Mouse (Mus musculus) midbrain, embryonic 12.5 days (tissue): ENCODE measurements at regions not wholly inside any gene's neighbourhood (a gene's known extent, or its start where the extent isn't known, plus 50 kb on each side); places are given as distances from the start of the nearest gene placed in this dataset.

ENCODE experiments used
- ATAC-seq: fragments of 200-750 bp; cut with Nextera tagmentation; 2 replicates; pipeline ENCODE4 v1.8.0; 2017; ENCODE audit warnings: low read depth, moderate TSS enrichment, moderate library complexity; ENCODE audit not compliant: low FRiP score
- H3K27ac ChIP-seq: fragments of 300-500 bp; sonication (generic); replicated peaks from 2 replicates; pipeline ENCODE4 v1.5.1; 2016; ENCODE audit warnings: mild to moderate bottlenecking
- H3K27me3 ChIP-seq: fragments of 300-500 bp; sonication (generic); 2 replicates; pipeline ENCODE4 v1.6.1; 2016; ENCODE audit warnings: mild to moderate bottlenecking
- H3K36me3 ChIP-seq: fragments of 300-500 bp; sonication (generic); 2 replicates; pipeline ENCODE4 v1.6.1; 2016
- H3K4me1 ChIP-seq: fragments of 300-500 bp; sonication (generic); 2 replicates; pipeline ENCODE4 v1.6.1; 2016
- H3K4me2 ChIP-seq: fragments of 300-500 bp; sonication (generic); replicated peaks from 2 replicates; pipeline ENCODE4 v1.6.1; 2016; ENCODE audit warnings: mild to moderate bottlenecking, moderate library complexity
- H3K4me3 ChIP-seq: fragments of 300-500 bp; sonication (generic); 2 replicates; pipeline ENCODE4 v1.5.1; 2016; ENCODE audit warnings: mild to moderate bottlenecking
- H3K9ac ChIP-seq: fragments of 300-500 bp; sonication (generic); replicated peaks from 2 replicates; pipeline ENCODE4 v1.6.1; 2016; ENCODE audit warnings: mild to moderate bottlenecking, moderate library complexity
- H3K9me3 ChIP-seq: fragments of 300-500 bp; sonication (generic); 2 replicates; pipeline ENCODE4 v1.6.1; 2016; ENCODE audit warnings: mild to moderate bottlenecking
- WGBS: fragments of 180-500 bp; shearing (Covaris S2); methylation state at CpG from one replicate; pipeline ENCODE4 v1.1.7; 2016; 5-methylcytosine and 5-hydroxymethylcytosine counted together

- H3K9ac ChIP-seq = no peak overlapping the region
- H3K4me3 ChIP-seq = no peak overlapping the region
- 94% methylated on average over 8 of the region's 8 CpGs for WGBS
- no peak overlapping the region for H3K4me2 ChIP-seq
- no peaks in the 10 kb centered on the region for H3K27me3 ChIP-seq
- H3K36me3 ChIP-seq = no peaks in the 10 kb centered on the region
- no peaks in the 10 kb centered on the region for H3K9me3 ChIP-seq
- no peak for ATAC-seq
- no peak overlapping the region for H3K27ac ChIP-seq
- H3K4me1 ChIP-seq = peaks cover 48% of the 10 kb centered on the region
Measured at GRCm38 (mm10) chr1:41887556-41887955, 808.0 kb upstream of the Pou3f3 start.

- ATAC-seq = peak; percentile 68
- WGBS = 14% methylated on average over 2 of the region's 2 CpGs
- Histone ChIP-seq H3K9ac (no peak overlapping the region), H3K4me3 (no peak overlapping the region), H3K4me1 (peaks cover 49% of the 10 kb centered on the region), H3K4me2 (no peak overlapping the region), H3K27ac (0 out of 2 replicates have a peak overlapping the region, but pooled peaks have one; percentile 30), H3K9me3 (no peaks in the 10 kb centered on the region), H3K36me3 (no peaks in the 10 kb centered on the region), H3K27me3 (no peaks in the 10 kb centered on the region)
Measured at GRCm38 (mm10) chr1:41888213-41888612, 807.4 kb upstream of the Pou3f3 start.

- H3K9me3 ChIP-seq = no peaks in the 10 kb centered on the region
- H3K27ac ChIP-seq = no peak overlapping the region
- no peak overlapping the region for H3K4me2 ChIP-seq
- H3K36me3 ChIP-seq = no peaks in the 10 kb centered on the region
- no peak overlapping the region for H3K9ac ChIP-seq
- H3K4me1 ChIP-seq = peaks cover 49% of the 10 kb centered on the region
- WGBS = 68% methylated on average over 5 of the region's 5 CpGs
- ATAC-seq = no peak
- no peak overlapping the region for H3K4me3 ChIP-seq
- no peaks in the 10 kb centered on the region for H3K27me3 ChIP-seq
Measured at GRCm38 (mm10) chr1:41888966-41889365, 806.6 kb upstream of the Pou3f3 start.

DNA sequence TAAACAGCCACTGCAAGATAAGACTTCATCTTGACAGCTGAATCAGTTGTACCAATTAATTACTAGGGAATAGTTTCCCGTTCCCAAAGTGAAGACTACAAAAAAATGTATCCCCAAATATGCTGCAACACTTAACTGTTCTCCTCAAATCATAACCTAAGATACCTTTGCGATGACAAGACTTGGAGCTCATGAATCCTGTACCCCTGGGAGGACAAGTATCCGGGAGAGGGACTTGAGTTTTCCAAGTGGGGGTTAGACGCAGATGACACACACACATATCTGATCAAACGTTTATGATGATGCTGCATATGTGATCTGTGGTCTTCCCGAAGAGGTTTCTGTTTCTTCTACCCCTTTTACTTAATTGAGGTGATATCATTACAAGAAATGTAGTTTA lies 805.6 kb upstream of the Pou3f3 start:
- Histone ChIP-seq H3K27me3 (no peaks in the 10 kb centered on the region), H3K4me3 (no peak overlapping the region), H3K36me3 (no peaks in the 10 kb centered on the region), H3K27ac (peak overlapping the region; percentile 79; the same call in 1 of the 2 replicates), H3K4me1 (peaks cover 49% of the 10 kb centered on the region), H3K9me3 (no peaks in the 10 kb centered on the region), H3K9ac (no peak overlapping the region), H3K4me2 (no peak overlapping the region)
- 62% methylated on average over 6 of the region's 6 CpGs for WGBS
- no peak for ATAC-seq

DNA sequence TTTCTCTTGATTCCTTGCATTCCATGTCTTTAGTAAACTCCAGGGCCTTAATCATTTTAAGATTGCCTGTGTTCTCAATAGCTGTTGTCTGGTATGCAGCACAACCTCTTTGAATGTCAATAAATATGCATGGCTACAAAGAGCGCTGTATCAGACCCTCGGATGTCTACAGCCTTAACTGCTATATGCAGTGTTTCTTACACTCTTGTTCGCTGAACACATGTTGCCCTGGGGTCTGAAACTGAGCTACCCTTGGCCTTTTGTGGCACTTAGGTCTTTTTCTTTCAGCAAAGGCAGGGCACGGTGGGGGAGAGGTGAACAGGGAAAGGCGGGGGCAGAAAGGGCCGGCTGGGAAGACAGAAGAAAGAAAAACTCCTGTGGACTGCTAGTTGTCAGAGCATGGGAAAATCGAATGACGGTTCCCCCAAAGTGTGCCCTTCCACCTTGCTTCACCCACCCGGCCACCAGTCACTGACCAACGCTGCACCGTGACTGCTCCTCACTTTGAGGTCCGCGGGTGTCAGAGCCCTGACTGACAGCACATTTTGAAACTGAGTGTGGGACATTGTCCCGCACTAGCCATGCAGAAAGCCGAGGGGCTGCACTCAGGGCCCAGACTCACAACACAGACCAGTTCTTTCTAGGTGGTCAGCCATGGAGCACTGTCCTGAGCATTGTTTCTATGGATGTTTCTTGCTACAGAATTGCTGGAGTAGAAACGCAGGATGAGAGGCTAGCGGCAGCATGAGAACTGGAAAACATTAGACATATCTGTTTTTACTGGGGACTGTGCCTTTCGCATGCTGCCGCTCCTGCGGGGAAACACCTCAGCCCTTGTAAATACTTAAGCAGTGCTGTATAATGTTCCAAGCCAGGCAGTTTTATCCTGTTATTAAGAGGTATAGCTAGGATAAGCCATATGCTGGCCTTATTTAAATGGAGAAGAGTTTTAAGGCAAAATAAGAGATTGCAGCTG lies 804.6 kb upstream of the Pou3f3 start:
- Histone ChIP-seq H3K9ac (peak overlapping the region; percentile 37; the same call in 1 of the 2 replicates), H3K36me3 (no peaks in the 10 kb centered on the region), H3K4me3 (peak overlapping the region; percentile 18), H3K27me3 (no peaks in the 10 kb centered on the region), H3K4me1 (peaks cover 47% of the 10 kb centered on the region), H3K27ac (peak overlapping the region; percentile 79), H3K4me2 (peak overlapping the region; percentile 45), H3K9me3 (no peaks in the 10 kb centered on the region)
- 25% methylated on average over 20 of the region's 20 CpGs for whole genome bisulfite sequencing
- ATAC-seq = peak; percentile 52

DNA sequence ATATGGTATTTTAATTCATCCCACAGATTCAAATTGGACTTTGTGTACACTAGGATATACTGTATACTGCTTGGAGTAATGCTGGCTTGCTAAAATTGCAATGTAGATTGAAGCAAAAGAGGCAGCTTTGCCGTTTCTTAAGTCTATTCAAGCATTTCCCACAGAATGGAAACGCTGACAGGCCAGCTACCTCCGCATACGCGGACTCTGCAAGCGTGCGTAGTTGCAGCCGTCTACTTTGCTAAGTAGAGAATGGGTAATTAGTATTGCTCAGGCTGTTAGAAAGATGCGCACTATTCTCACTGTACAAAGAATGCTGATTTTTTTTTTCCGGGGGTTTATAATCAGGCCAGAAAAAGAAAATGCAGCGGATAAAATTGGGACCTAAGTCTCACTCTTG lies 803.8 kb upstream of the Pou3f3 start:
- Histone ChIP-seq H3K36me3 (no peaks in the 10 kb centered on the region), H3K4me1 (peaks cover 45% of the 10 kb centered on the region), H3K9me3 (no peaks in the 10 kb centered on the region), H3K4me3 (no peak overlapping the region), H3K27me3 (no peaks in the 10 kb centered on the region), H3K4me2 (no peak overlapping the region), H3K27ac (peak overlapping the region; percentile 79), H3K9ac (peak overlapping the region; percentile 37; the same call in 1 of the 2 replicates)
- WGBS = 41% methylated on average over 11 of the region's 11 CpGs
- ATAC-seq = peak; percentile 32; the same call in 1 of the 2 replicates

DNA sequence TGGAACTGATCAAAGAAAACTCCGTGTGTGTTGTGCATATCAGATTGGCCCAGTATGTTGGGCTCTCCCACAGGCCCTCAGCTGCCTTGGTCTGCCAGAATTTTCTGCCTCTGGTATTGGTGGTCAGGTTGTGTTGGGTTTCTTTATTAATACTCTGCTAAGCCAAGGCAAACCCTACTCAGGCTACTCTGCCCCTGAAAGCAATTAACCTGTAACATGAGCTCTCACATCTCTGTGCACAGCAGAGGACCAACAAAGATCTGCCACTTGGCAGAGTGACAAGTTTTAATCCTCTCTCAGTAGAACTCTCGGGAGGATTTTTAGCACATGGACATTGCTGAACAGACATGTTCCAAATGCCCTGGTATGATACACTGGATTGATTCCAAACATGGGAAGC lies 803.2 kb upstream of the Pou3f3 start:
- WGBS = 32% methylated on average over 2 of the region's 2 CpGs
- H3K4me2 ChIP-seq = no peak overlapping the region
- no peak for ATAC-seq
- no peaks in the 10 kb centered on the region for H3K36me3 ChIP-seq
- H3K4me1 ChIP-seq = peaks cover 45% of the 10 kb centered on the region
- no peak overlapping the region for H3K4me3 ChIP-seq
- no peaks in the 10 kb centered on the region for H3K9me3 ChIP-seq
- H3K27ac ChIP-seq = peak overlapping the region; percentile 49; the same call in 1 of the 2 replicates
- no peaks in the 10 kb centered on the region for H3K27me3 ChIP-seq
- H3K9ac ChIP-seq = no peak overlapping the region

DNA sequence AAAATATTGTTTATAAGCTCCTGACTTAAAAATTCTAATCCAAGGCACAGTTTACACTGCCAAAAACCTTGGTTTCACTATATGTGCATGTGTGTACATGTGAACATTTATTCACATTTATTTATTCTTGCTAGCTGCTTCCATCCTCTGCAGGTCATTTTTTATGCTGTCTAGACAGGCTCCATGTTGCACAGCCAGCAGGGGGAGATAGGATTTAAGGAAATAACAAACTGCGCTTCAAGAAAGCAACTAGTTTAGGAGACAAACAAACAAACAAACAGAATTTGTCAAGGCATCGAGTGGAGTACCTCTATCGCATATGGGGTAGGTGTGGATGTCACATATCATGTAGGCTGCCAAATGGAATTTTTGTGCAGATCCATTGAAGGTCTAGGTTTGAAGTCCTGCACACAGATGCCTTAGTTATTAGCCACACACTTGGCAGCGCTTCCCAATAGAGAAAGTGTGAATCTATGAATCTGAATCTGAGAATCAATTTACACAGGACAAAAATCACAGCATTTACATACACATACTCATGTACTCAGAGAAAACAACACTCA lies 797.7 kb upstream of the Pou3f3 start:
- ATAC-seq = no peak
- 73% methylated on average over 4 of the region's 4 CpGs for WGBS

DNA sequence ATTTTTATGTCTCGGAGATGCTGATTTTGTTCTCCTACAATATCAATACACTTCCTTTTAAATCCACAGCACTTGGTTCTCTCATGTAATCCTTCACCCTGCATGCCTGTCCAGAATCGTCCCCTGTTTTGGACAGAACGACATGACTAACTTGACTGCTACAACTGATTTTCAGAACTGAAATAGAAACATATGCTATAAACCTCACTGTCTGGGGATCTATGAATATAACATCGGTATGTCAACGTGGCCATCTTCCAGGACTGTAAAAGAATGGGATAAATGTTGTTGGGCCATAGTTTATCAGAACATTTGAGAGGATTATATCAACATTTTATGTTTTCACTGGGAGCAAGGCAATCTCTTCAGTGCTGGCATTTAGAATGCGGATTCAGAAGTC lies 795.2 kb upstream of the Pou3f3 start:
- no peak overlapping the region for H3K4me2 ChIP-seq
- ATAC-seq = no peak
- no peaks in the 10 kb centered on the region for H3K27me3 ChIP-seq
- no peaks in the 10 kb centered on the region for H3K9me3 ChIP-seq
- H3K4me1 ChIP-seq = no peaks in the 10 kb centered on the region
- WGBS = 92% methylated on average over 6 of the region's 6 CpGs
- H3K4me3 ChIP-seq = no peak overlapping the region
- no peaks in the 10 kb centered on the region for H3K36me3 ChIP-seq
- no peak overlapping the region for H3K9ac ChIP-seq
- H3K27ac ChIP-seq = no peak overlapping the region

More for the DNA sequence above, 797.7 kb upstream of the Pou3f3 start:
- no peaks in the 10 kb centered on the region for H3K36me3 ChIP-seq
- no peaks in the 10 kb centered on the region for H3K9me3 ChIP-seq
- no peak overlapping the region for H3K9ac ChIP-seq
- H3K4me1 ChIP-seq = no peaks in the 10 kb centered on the region
- H3K27ac ChIP-seq = no peak overlapping the region
- H3K27me3 ChIP-seq = no peaks in the 10 kb centered on the region
- H3K4me3 ChIP-seq = no peak overlapping the region
- H3K4me2 ChIP-seq = no peak overlapping the region

GRCm38 (mm10) chr1:41905971-41906370 lies 789.6 kb upstream of the Pou3f3 start:
- no peak for ATAC-seq
- WGBS = 88% methylated on average over 5 of the region's 5 CpGs
- no peak overlapping the region for H3K27ac ChIP-seq
- no peak overlapping the region for H3K9ac ChIP-seq
- no peaks in the 10 kb centered on the region for H3K27me3 ChIP-seq
- no peaks in the 10 kb centered on the region for H3K36me3 ChIP-seq
- no peaks in the 10 kb centered on the region for H3K4me1 ChIP-seq
- no peaks in the 10 kb centered on the region for H3K9me3 ChIP-seq
- H3K4me3 ChIP-seq = no peak overlapping the region
- no peak overlapping the region for H3K4me2 ChIP-seq

DNA sequence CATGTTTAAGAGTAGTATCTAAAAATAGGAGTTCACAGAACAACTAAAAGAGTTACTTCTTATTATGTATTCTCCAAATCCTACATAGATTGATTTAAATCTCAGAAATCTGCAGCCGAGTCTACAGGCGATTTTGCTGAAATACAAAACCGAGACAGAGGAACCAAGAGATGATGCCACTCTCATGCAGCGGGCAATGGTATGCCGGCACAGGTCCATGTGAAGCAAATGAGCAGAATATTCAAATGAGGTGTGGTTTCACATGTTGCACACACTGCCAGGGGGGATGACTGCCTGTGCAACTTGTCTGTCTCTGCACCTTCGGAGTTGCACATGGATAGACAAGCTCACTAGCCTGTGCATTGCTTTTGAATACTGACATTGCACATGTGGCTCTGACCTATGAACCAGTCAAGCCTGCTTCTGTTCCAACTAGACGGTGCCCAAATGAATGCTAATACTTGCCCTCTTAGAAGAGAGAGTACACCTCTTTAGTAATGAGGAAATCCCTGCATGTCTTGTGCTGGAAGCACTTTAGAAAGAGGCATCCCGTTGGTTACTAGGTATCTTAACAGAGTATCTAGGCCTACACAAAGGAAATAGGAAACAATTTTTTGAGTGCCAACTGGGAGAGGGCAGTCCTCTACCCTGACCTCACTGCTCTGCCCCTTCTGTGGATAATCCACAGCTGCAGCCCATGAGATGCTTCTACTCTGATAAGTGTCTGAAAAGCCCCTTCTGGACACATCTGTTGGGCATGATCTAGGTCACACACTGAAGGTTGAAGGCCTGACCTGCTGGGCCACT lies 787.4 kb upstream of the Pou3f3 start:
- H3K27ac ChIP-seq = no peak overlapping the region
- no peaks in the 10 kb centered on the region for H3K36me3 ChIP-seq
- H3K27me3 ChIP-seq = no peaks in the 10 kb centered on the region
- no peak overlapping the region for H3K4me3 ChIP-seq
- ATAC-seq = no peak
- WGBS = 88% methylated on average over 8 of the region's 8 CpGs
- no peak overlapping the region for H3K9ac ChIP-seq
- H3K9me3 ChIP-seq = no peaks in the 10 kb centered on the region
- H3K4me2 ChIP-seq = no peak overlapping the region
- H3K4me1 ChIP-seq = no peaks in the 10 kb centered on the region

- no peaks in the 10 kb centered on the region for H3K36me3 ChIP-seq
- no peaks in the 10 kb centered on the region for H3K4me1 ChIP-seq
- no peak overlapping the region for H3K4me2 ChIP-seq
- ATAC-seq = no peak
- WGBS = 83% methylated on average over 5 of the region's 5 CpGs
- H3K27me3 ChIP-seq = no peaks in the 10 kb centered on the region
- no peak overlapping the region for H3K9ac ChIP-seq
- no peaks in the 10 kb centered on the region for H3K9me3 ChIP-seq
- H3K4me3 ChIP-seq = no peak overlapping the region
- no peak overlapping the region for H3K27ac ChIP-seq
Measured at GRCm38 (mm10) chr1:41908808-41909110, 786.8 kb upstream of the Pou3f3 start.
